Mouse (Mus musculus): Measurements from ENCODE around the gene Ptprg. TPM values are rescaled to one million over a fixed set of nuclear protein-coding genes. Genes with fewer than 3 reads are reported as not detected.

The Ptprg gene
- polyA plus RNA-seq, 1 experiment from 2014 or later = 47.5 TPM

- Histone ChIP-seq H3K9ac (no peak overlapping the region), H3K4me3 (no peak overlapping the region), H3K4me2 (no peak overlapping the region), H3K27ac (no peak overlapping the region), H3K4me1 (replicated peaks) (peaks cover 31% of the 10 kb centered on the region), H3K27me3 (no peaks in the 10 kb centered on the region), H3K9me3 (no peaks in the 10 kb centered on the region), H3K36me3 (no peaks in the 10 kb centered on the region)
- WGBS = 93% methylated on average over 9 of the region's 9 CpGs
- ATAC-seq (ENCODE audit: low FRiP score) = no peak
Measured at GRCm38 (mm10) chr14:11701516-11702249, 148.4 kb downstream of the Ptprg start.

DNA sequence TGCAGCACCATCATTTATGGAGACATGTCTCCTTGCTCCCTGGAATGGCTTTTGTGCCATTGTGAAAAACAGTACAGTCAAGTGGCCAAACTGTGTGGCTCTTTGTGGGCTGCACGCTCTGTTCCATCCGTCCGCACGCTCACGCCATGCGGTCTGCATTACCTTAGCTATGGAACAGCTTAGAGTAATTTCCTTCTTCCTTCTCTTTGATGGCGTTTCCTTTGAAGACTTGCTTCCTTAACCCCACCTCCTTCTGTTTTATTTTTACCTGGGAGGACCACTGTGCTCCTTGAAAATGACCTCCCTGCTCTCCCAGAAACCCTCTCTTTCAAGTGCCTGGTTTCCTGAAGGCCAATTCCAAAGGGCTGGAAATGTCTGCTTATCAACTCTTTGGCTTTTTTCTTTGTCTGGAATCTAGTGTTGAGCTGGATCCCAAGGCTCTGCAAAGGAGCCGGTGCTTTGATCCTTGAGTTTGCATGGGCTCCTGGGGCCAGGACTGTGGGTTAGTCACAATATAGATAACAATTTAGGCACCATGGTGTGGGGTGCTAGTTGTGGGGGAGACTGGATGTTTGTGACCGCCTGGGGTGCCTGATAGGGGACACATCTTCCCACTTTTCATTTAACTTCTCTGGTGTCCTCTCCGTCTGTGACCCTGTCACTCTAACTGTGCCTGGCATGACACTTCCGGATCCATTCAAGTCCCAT lies 149.6 kb downstream of the Ptprg start:
- no peaks in the 10 kb centered on the region for H3K9me3 ChIP-seq
- ATAC-seq (ENCODE audit: low FRiP score) = no peak
- H3K4me2 ChIP-seq = no peak overlapping the region
- no peaks in the 10 kb centered on the region for H3K36me3 ChIP-seq
- no peak overlapping the region for H3K4me3 ChIP-seq
- no peak overlapping the region for H3K9ac ChIP-seq
- no peaks in the 10 kb centered on the region for H3K27me3 ChIP-seq
- WGBS = 73% methylated on average over 11 of the region's 11 CpGs
- peaks cover 23% of the 10 kb centered on the region for H3K4me1 ChIP-seq (replicated peaks)
- no peak overlapping the region for H3K27ac ChIP-seq

DNA sequence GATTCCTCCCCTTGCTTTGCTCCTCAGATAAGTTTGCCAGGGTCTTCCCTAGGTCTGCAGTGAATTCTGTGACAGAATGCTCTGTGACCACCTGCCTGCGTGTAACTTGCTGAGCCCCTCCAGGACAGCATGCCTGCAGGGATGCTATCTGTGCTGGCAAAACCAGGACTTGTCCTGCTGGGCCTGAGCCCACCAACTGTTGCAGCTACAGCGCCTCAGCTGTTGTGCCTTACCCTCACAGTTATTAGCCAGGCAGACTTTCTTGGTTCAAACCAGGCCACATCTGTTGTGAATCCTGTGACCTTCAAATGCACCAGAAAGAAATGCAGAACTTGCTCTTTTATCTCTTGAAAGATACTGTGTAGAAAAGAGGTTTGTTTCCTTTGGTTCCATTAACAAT lies 151.5 kb downstream of the Ptprg start:
- 15% methylated on average over 2 of the region's 2 CpGs for WGBS
- no peaks in the 10 kb centered on the region for H3K27me3 ChIP-seq
- peaks cover 29% of the 10 kb centered on the region for H3K4me1 ChIP-seq (replicated peaks)
- no peaks in the 10 kb centered on the region for H3K9me3 ChIP-seq
- H3K4me2 ChIP-seq = no peak overlapping the region
- 0 out of 2 replicates have a peak, but pooled peaks have one; percentile 26 for ATAC-seq (ENCODE audit: low FRiP score)
- H3K27ac ChIP-seq = no peak overlapping the region
- H3K9ac ChIP-seq = no peak overlapping the region
- no peak overlapping the region for H3K4me3 ChIP-seq
- no peaks in the 10 kb centered on the region for H3K36me3 ChIP-seq

DNA sequence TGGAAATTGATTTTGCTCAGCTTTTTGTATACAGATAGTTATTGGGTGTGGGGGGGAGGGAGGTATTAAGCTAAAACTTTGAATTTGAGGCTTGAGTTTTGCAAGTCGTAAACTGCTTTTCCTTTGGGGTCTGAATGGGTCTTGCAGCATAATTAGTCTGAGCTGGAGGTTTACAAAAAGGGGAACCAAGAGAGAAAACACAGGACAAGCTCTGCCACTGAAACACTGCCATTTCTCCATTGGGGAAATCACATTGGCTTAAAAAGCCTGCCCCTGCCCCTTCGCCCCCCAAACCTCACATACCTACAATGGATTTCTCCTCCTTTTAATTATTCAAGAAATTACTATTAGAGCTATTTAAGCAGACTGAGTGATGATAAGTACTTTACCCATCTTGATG lies 156.0 kb downstream of the Ptprg start:
- H3K4me1 ChIP-seq (replicated peaks) = peaks cover 25% of the 10 kb centered on the region
- H3K4me3 ChIP-seq = no peak overlapping the region
- H3K4me2 ChIP-seq = no peak overlapping the region
- H3K9me3 ChIP-seq = peaks cover 3% of the 10 kb centered on the region; the same call in 1 of the 2 replicates
- no peaks in the 10 kb centered on the region for H3K27me3 ChIP-seq
- H3K36me3 ChIP-seq = no peaks in the 10 kb centered on the region
- H3K27ac ChIP-seq = peak overlapping the region; percentile 19; the same call in 1 of the 2 replicates
- no peak overlapping the region for H3K9ac ChIP-seq
- WGBS = 74% methylated on average over 2 of the region's 2 CpGs
- ATAC-seq (ENCODE audit: low FRiP score) = no peak

DNA sequence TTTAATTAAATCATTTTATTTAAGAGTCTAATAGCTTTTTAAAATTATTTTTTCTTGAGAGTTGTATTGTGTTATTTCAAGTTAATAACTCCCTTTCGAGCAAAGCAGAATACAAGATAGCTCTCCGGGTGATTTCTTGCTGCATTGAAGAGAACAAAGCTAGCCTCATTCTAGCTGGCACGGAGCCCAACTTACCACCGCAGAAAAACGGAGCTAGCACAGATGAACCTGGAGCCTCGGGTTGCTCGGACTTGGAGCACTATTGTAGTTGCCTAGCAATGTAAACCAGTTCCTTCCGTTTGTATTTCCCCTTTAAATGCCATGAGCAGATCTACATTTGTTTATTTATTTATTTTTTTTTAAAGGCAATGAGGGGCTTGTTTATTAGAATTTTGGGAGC lies 156.5 kb downstream of the Ptprg start:
- Histone ChIP-seq H3K4me1 (replicated peaks) (peaks cover 22% of the 10 kb centered on the region), H3K9me3 (peaks cover 3% of the 10 kb centered on the region; the same call in 1 of the 2 replicates), H3K27me3 (no peaks in the 10 kb centered on the region), H3K27ac (0 out of 2 replicates have a peak overlapping the region, but pooled peaks have one; percentile 8), H3K36me3 (no peaks in the 10 kb centered on the region), H3K9ac (no peak overlapping the region), H3K4me2 (no peak overlapping the region), H3K4me3 (no peak overlapping the region)
- WGBS = 37% methylated on average over 8 of the region's 8 CpGs
- ATAC-seq (ENCODE audit: low FRiP score) = no peak

DNA sequence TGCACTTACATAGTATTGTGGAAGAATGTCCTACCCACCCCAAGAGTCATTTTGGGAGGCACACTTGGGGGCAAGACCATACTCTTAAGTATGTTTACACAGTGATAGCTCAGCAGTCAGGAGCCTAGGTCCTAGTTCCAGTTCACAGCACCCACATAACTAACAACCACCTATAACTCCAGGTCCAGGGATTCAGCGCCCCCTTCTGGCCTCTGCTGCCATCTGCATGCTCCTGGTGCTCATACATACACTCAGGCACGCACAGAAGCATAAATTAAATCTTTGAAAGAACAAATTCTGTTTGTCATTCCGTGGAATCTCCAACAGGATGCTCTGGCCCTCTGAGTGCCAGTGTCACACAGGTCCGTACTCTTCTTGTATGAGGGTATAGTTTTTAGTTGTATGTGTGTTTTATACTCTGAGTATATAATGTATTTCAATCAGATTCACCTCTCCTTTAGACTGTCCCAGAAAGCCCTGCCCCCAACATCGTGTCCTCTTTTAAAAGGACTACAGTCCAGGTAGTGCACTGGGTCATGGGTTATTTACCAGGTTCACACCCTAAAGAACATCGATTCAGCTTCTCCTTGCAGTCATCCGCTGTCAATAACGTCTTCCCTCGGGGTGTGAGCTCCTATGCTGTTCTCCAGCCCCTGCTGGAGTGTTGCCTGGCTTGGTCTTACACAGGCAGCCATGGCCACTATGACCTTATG lies 157.2 kb downstream of the Ptprg start:
- Histone ChIP-seq H3K4me2 (no peak overlapping the region), H3K36me3 (no peaks in the 10 kb centered on the region), H3K4me1 (replicated peaks) (peaks cover 15% of the 10 kb centered on the region), H3K9ac (no peak overlapping the region), H3K27me3 (no peaks in the 10 kb centered on the region), H3K9me3 (peaks cover 3% of the 10 kb centered on the region; the same call in 1 of the 2 replicates), H3K27ac (no peak overlapping the region), H3K4me3 (no peak overlapping the region)
- no peak; the same call in 1 of the 2 replicates for ATAC-seq (ENCODE audit: low FRiP score)
- WGBS = 93% methylated on average over 9 of the region's 9 CpGs

GRCm38 (mm10) chr14:11712146-11712545 lies 158.8 kb downstream of the Ptprg start:
- H3K4me3 ChIP-seq = no peak overlapping the region

DNA sequence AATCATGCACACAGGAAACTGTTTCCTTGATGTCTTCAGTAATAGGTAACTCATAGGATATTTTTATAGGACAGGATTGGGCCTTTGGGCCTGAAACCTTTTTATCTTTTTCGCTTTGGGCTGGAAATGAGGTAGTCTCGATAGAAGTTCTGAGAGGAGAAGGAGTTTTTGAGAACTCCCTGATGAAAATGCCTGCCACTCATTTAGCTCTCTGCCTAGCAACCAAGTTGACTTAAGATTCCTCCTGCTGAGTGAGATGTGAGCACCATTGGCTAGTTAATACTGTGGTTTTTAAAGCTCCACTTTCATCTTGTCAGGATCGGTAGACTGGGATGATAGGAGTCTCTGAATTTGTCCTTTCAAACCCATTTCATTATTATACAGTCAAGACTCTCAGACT lies 162.9 kb downstream of the Ptprg start:
- no peak overlapping the region for H3K4me3 ChIP-seq
- no peak overlapping the region for H3K9ac ChIP-seq
- no peak overlapping the region for H3K4me2 ChIP-seq
- WGBS = 31% methylated on average over 3 of the region's 3 CpGs
- H3K4me1 ChIP-seq (replicated peaks) = peaks cover 30% of the 10 kb centered on the region
- no peaks in the 10 kb centered on the region for H3K36me3 ChIP-seq
- ATAC-seq (ENCODE audit: low FRiP score) = no peak
- no peaks in the 10 kb centered on the region for H3K9me3 ChIP-seq
- no peak overlapping the region for H3K27ac ChIP-seq
- no peaks in the 10 kb centered on the region for H3K27me3 ChIP-seq

More at GRCm38 (mm10) chr14:11712146-11712545, 158.8 kb downstream of the Ptprg start:
- peaks cover 3% of the 10 kb centered on the region; the same call in 1 of the 2 replicates for H3K9me3 ChIP-seq
- no peaks in the 10 kb centered on the region for H3K27me3 ChIP-seq
- peaks cover 20% of the 10 kb centered on the region for H3K4me1 ChIP-seq (replicated peaks)
- no peaks in the 10 kb centered on the region for H3K36me3 ChIP-seq
- no peak overlapping the region for H3K4me2 ChIP-seq
- H3K9ac ChIP-seq = no peak overlapping the region
- 97% methylated on average over 6 of the region's 6 CpGs for WGBS
- no peak overlapping the region for H3K27ac ChIP-seq
- ATAC-seq (ENCODE audit: low FRiP score) = no peak

DNA sequence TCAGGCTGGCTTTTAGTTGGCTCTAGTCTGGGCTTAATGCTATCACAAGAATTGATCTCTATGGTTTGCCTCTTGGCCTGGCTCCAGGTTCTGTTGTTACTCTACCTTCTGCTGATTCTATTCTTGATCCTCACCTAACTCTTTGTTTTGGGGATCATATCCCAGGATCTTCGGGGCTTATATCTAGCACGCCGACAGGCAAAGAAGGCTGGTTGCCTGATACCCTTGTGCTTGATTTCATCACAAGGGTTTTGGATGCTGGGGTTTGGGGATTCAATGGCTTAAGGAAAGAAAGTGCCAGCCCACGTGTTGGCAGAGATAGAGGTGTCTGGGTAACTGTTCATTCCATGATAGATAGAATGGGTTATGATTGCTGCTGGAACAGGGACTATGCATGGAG lies 164.9 kb downstream of the Ptprg start:
- H3K4me2 ChIP-seq = no peak overlapping the region
- no peaks in the 10 kb centered on the region for H3K9me3 ChIP-seq
- H3K4me3 ChIP-seq = no peak overlapping the region
- 90% methylated on average over 4 of the region's 4 CpGs for WGBS
- no peak overlapping the region for H3K9ac ChIP-seq
- H3K27ac ChIP-seq = no peak overlapping the region
- peaks cover 36% of the 10 kb centered on the region for H3K4me1 ChIP-seq (replicated peaks)
- ATAC-seq (ENCODE audit: low FRiP score) = no peak
- H3K36me3 ChIP-seq = no peaks in the 10 kb centered on the region
- no peaks in the 10 kb centered on the region for H3K27me3 ChIP-seq

- ATAC-seq (ENCODE audit: low FRiP score) = no peak
- Histone ChIP-seq H3K9me3 (no peaks in the 10 kb centered on the region), H3K9ac (no peak overlapping the region), H3K4me2 (no peak overlapping the region), H3K27ac (no peak overlapping the region), H3K36me3 (no peaks in the 10 kb centered on the region), H3K27me3 (no peaks in the 10 kb centered on the region), H3K4me1 (replicated peaks) (peaks cover 35% of the 10 kb centered on the region), H3K4me3 (no peak overlapping the region)
- WGBS = 31% methylated on average over 7 of the region's 7 CpGs
Measured at GRCm38 (mm10) chr14:11719259-11719658, 165.9 kb downstream of the Ptprg start.

DNA sequence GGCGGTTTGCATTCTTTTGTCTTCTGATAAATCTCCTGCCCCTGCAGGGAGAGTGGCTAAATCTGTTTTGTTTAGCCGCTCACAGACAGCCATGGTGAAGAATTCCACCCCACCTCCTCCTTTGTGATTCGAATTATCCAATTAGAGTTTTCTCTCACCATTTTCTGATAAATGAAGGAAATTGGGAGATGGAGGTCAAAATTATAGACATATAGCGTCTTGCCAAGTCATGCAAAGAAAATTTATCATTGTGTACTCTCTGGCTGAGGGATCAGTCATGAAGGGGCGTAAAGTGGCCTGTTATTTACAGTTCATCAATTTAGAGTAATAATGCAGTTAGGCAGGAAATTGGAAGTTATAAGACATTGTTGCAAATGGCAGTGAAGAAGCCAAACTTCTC lies 168.8 kb downstream of the Ptprg start:
- H3K36me3 ChIP-seq = no peaks in the 10 kb centered on the region
- H3K9ac ChIP-seq = no peak overlapping the region
- H3K27ac ChIP-seq = peak overlapping the region; percentile 52; the same call in 1 of the 2 replicates
- H3K9me3 ChIP-seq = no peaks in the 10 kb centered on the region
- peaks cover 30% of the 10 kb centered on the region for H3K4me1 ChIP-seq (replicated peaks)
- no peak overlapping the region for H3K4me2 ChIP-seq
- ATAC-seq (ENCODE audit: low FRiP score) = no peak
- WGBS = 30% methylated on average over 5 of the region's 5 CpGs
- no peak overlapping the region for H3K4me3 ChIP-seq
- no peaks in the 10 kb centered on the region for H3K27me3 ChIP-seq

GRCm38 (mm10) chr14:11723876-11724275 lies 170.5 kb downstream of the Ptprg start:
- no peaks in the 10 kb centered on the region for H3K9me3 ChIP-seq
- H3K27me3 ChIP-seq = no peaks in the 10 kb centered on the region
- no peak overlapping the region for H3K9ac ChIP-seq
- no peak overlapping the region for H3K4me3 ChIP-seq
- H3K4me1 ChIP-seq (replicated peaks) = peaks cover 23% of the 10 kb centered on the region
- ATAC-seq (ENCODE audit: low FRiP score) = no peak
- H3K36me3 ChIP-seq = no peaks in the 10 kb centered on the region
- H3K4me2 ChIP-seq = no peak overlapping the region
- WGBS = 91% methylated on average over 7 of the region's 7 CpGs
- no peak overlapping the region for H3K27ac ChIP-seq
